Mouse (Mus musculus): Measurements from ENCODE around the gene Lmod3.

GRCm38 (mm10) chr6:97204252-97204869 is 48.2 kb downstream of the Lmod3 start:
- TF ChIP-seq POLR2A (IDR thresholded peaks at IDR 0.05; ENCODE audit: insufficient read depth, low read depth, low read length) (no peak), CTCF (IDR thresholded peaks at IDR 0.05) (no peak)

All from heart, adult 2 months (tissue).